Mouse (Mus musculus) lung, adult 18-20 months (tissue): ENCODE data around the gene Dclk2.
A peak's percentile ranks its signal among the peaks of the same experiment; 100 is the strongest.

ENCODE experiments used
- DNase-seq, 2 experiments: peaks; one replicate each; pipeline ENCODE4 v3.0.0; 2022; ENCODE audit warnings: mixed read lengths in 2 of 2

Gene Dclk2

GRCm38 (mm10) chr3:86793720-86794191 lies 126.9 kb downstream of the Dclk2 start:
- peak; percentile 40 to 71 for DNase-seq

DNA sequence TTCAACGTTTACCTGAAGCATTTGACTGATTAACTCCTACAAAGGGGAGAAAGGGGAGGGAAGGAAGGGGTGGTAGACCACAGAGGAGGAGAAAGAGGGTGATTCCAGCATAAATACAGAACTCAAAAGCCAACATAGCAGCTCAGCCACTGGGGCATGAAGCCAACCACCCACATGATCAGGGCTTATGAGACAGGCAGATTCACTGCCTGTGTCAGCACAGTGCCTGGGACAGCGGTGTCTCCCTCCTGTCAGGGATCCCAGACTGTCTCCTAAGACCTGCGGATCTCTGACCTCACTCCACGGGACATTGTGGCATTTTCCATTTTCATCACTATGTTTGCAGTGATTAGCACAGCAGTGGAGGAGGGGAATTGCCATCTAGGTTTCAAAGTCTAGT lies 127.4 kb downstream of the Dclk2 start:
- no peak for DNase-seq

DNA sequence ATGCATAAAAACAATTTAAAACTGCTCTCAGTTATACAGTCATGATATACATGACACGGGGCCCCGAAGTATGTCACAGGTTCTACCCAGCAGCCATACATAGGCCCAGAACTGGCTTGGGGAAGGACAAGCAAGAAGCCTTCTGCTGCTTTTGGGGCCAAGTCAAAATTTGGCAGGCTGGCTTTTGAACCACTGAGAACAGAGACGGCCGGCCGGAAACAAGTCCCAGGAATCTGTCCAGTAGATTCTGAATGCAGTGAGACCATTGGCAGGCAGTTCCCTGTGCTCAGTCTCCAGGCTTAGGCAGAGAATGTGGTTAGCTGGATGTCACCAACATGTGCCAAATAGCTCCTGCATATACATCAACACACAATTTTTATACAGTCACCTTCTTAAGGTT lies 130.9 kb downstream of the Dclk2 start:
- no peak for DNase-seq

DNA sequence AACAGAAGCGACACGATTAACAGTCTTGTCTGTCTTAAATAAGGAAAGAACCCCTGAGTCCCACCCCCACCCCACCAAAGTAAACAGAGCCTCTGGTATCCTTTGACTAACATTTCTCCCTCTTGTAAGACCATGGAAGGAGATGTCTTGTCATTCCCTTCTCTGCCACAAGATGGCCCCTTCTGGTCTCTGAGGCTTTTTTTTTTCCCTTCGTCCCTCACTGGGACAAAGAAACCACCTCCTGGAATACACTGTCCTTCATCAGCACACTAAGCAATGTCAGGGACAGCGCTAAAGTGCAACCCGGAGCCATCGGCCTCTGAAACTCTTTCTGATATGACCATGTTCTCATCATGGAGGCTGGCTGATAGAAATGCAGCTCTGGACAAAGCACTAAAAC lies 131.9 kb downstream of the Dclk2 start:
- DNase-seq: peak; percentile 32 to 60

DNA sequence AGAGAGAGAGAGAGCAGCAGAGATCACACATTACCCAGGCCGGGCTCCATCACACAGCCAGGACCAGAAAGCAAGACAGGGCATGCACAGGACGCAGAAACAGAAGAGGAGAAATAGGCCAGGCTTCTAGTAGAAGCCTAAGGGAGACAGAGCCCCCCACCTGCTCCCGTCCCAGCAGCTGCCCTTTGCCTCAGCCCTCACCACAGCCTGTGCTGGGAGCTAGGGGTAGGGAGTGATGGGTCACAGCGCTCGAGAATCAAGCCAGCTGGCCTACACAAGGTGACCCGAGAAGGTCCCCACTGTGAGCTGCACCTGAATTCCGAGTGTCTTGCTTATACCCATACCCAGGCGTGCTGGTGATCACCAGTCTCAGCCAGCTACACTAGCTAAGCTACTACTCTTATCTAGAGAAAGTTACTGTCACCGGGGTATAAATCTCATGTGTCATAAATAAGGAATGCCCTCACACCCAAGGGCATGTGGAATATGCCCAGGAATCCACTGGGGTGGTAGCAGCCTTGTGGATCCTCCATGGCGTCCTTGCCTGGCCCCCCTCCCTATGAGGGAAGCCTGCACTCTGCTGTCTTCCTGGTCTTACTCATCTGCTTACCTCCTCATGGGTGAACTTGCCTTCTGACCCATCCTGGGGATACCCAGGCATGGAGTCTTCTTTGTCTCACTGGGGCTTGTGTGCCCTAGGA lies 133.1 kb downstream of the Dclk2 start:
- no peak for DNase-seq

- DNase-seq: peak; percentile 37 to 42
Observed at GRCm38 (mm10) chr3:86786845-86787351, 133.8 kb downstream of the Dclk2 start.

GRCm38 (mm10) chr3:86786280-86786679 lies 134.4 kb downstream of the Dclk2 start:
- DNase-seq: no peak

DNA sequence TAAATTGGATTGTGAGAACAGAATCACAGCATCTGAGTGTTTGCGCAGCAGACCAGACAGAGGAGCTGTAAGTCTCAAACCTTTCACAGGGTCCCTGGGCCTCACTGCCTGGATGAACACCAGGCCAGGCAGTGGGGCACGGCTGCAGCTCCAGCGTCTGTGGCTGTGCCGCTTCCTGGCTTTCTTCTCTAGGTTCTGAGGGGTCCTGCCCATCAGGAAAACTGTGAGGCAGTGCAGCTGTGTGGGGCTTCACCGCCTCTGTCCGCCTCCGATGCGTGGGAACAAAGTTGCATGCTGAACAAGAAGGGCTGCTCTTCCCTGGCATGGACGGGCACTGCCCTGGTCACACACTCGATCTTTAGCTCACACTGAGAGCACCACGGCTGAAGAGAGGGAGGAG lies 135.7 kb downstream of the Dclk2 start:
- no peak for DNase-seq

DNA sequence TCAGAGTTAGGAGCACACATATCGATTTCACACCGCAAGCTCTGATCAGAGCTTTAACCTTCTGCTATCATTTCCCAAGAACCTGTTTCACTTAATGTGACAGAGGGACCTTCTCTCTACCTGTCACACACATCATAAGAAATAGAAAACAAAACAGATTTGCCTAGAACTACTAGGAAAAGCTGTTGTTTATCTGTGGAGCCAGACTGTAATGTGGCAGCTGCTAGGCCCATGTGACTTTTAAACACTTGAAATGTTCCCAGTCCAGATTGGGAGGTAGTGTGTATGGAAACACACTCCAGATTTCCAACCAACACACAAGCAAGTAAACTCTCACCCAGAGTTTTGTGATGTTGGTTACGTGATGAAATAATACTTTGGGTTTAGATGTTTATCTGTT lies 136.6 kb downstream of the Dclk2 start:
- DNase-seq: no peak

DNA sequence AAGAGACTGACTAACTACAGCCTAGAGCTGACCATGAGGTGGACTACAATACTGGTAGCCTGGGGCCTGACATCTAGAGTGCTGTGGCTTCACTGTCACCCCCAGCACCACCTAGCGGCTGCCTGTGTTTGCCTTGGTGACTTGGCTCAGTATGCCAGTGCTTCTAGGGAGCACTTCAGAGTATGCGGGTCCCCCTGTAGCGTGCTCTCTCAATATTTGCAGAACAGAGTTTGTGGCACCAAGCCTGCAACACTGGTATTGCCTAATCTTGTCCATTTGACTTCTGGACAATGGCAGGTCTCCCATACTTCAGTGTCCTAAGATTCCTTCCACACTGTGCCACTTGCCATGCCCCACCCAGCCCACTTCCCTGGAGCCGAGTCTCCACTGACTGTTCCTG lies 140.9 kb downstream of the Dclk2 start:
- peak; percentile 54 to 63 for DNase-seq

- no peak for DNase-seq
Observed at GRCm38 (mm10) chr3:86775444-86775828, 145.2 kb downstream of the Dclk2 start.

- no peak for DNase-seq
Observed at GRCm38 (mm10) chr3:86774566-86775443, 145.8 kb downstream of the Dclk2 start.

- DNase-seq: no peak
Observed at GRCm38 (mm10) chr3:86768969-86769368, 151.7 kb downstream of the Dclk2 start.

GRCm38 (mm10) chr3:86768553-86768952 lies 152.1 kb downstream of the Dclk2 start:
- no peak for DNase-seq

DNA sequence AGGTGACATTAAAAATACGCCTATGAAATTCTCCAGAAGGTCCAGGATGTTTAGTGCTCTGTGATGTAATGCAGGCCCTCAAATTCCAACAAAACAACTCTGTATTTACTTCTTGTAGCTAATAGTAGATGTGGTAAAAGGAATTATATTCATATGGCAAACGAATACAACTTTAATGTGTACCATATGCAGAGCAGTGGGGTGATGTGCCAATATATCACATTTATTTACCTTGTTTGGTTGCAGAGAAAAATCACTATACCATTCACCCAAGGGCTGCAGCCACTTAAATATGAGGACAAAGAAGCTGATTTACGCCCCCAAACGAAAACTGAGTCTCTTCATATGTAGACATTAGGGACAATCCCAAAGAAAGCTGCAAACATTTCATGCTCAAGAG lies 158.2 kb downstream of the Dclk2 start:
- no peak for DNase-seq

DNA sequence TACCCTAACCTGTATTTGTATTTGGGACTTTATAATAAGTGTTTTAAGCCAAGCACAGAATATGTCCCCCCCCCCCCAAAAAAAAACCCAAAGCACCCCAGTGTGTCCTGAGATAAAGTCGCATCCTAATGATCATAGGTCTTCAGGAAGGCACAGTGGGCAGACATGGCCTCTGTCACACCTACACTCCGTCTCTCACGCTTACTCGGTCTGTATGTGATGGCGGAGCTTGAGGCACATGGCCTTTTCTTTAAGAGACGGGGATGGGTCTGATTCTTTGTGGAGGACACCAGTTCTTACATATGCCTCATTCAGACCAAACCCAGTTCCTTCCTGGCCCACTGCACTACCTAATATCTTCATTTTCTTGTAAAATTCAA lies 158.6 kb downstream of the Dclk2 start:
- DNase-seq: no peak

DNA sequence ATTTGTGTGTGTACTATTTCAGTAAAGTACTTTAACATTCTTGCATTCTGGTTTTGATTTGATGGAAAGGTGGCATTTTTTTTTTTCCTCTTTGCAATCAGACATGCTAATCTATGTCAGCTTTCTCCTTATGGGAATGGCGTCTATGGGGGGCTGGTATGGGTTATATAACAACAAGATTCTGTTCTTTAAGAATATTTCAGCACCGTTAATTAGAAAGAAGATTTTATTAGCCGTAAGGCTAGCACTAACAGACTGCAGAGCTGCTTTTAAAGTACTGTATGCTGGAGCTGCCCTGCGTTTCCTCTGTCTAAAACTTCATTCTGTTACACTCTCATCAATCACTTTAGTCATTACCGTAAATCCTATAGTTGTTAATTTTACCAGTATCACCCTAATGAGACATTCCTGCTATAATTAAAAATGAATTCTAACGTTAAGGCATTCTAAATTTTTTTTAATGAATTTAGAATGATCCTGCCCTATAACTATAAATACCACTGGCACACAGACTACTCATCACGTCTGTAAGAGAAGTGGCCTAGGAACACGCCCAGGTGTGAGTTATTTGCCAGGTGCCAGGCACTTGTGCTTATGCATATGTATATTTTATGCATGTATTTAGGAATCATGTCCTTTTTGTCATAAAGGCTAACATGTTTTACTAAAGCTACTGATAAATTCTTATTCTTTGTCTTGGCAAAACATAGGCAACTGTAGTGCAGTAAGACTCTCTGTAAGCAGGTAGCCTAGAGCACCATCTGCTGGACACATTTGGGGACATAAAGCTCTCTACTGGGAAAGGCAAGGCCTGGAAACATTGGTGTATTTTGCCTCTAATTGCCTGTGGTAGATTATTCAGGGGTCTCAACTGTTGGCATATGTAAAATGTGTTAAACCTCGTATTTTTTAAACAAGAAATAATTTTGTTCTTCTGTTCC lies 159.3 kb downstream of the Dclk2 start:
- DNase-seq: peak; percentile 18 to 34

DNA sequence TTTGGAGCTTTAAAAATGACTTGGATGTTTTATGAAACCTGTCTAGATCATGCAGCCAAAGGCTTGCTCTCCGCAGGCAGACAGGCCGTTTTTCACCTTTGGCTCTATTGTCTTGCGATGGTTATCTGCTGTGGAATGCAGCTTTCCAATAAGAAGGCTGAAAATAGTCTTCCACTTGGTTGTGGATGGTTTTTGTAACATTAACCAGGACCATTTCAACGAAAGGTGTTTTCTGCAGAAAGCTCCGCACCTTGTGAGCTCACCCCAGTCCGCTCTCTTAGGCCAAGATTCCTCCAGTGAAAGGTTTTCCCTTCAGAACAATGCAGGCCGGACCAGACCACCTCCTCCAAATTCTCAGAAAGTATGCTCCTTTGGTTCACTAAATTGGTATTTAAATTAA lies 160.2 kb downstream of the Dclk2 start:
- DNase-seq: no peak

- no peak for DNase-seq
Observed at GRCm38 (mm10) chr3:86759834-86760233, 160.8 kb downstream of the Dclk2 start.

DNA sequence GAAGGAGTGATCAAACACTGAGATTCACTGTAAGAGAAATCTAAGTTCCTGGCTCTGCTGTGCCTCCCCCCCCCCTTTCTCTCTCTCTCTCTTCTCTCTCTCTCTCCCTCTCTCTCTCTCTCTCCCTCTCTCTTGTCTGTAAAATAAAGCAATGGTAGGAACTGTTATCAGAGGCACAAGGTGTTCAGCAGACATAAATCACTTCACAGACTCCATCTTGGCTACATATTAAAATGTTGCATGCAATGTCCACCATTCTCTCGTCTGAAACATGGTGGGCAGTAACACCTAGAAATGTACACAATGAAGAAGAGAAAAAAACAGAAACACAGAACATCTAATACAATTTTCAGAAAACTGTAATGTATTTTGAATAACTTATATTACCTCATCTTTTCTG lies 161.3 kb downstream of the Dclk2 start:
- no peak for DNase-seq

DNA sequence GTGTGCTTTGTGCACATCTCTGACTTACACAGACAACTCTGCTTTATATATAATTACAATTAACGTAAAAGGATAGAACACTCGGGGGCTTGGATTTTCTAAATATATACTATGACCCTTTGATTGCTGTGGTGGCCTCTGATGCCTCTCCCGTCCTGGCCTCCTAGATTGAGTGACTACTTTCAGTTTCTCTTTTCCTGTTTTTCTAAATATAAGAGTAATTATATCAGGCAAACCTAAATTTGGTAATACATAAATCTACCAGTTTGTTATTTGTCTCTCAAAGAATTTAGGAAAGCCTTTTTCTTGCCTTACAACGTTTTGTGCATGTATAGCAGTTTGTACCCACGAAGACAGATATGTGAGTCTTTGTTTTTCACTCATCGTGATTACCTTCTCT lies 161.9 kb downstream of the Dclk2 start:
- no peak for DNase-seq

GRCm38 (mm10) chr3:86756548-86756947 lies 164.1 kb downstream of the Dclk2 start:
- no peak for DNase-seq
